Mouse (Mus musculus): ENCODE data around the gene Rusc2. TPM values are rescaled to one million over a fixed set of nuclear protein-coding genes. Genes with fewer than 3 reads are reported as not detected.
A peak's percentile ranks its signal among the peaks of the same experiment; 100 is the strongest.

Gene Rusc2
- polyA plus RNA-seq, 1 experiment from 2014 or later = 37.6 TPM

DNA sequence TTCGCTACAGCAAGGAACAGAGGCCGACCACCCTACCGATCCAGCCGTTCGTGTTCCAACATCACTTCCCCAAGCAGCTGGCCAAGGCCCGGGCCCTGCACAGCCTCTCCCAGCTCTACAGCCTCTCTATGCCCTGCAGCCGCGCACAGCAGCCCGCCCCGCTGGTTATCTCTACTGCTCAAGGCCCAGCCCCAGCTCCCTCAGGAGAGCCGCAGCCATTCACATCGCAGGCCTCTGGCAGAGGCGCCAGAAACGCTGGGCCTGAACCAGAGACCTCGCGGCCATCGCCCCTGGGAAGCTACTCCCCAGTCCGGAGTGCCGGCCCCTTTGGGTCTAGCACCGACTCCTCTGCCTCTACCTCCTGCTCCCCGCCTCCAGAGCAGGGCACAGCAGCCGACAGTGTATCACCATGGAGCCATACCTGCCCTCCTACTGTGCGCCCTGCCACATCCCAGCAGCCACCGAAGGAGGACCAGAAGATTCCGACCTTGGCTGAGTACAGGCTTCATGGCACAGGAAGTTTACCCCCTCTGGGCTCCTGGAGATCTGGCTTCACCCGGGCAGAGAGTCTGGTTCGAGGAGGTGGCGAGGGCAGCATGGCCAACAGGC lies 40.0 kb downstream of the Rusc2 start:
- Histone ChIP-seq H3K27me3 (peaks cover 34% of the 10 kb centered on the region), H3K9me3 (no peaks in the 10 kb centered on the region), H3K4me1 (peaks cover 15% of the 10 kb centered on the region), H3K4me2 (no peak overlapping the region), H3K27ac (no peak overlapping the region), H3K9ac (no peak overlapping the region; the same call in 1 of the 2 replicates), H3K4me3 (replicated peaks) (no peak overlapping the region), H3K36me3 (replicated peaks) (peaks cover 62% of the 10 kb centered on the region)
- WGBS = 80% methylated on average over 28 of the region's 28 CpGs
- no peak for ATAC-seq (ENCODE audit: low FRiP score)

DNA sequence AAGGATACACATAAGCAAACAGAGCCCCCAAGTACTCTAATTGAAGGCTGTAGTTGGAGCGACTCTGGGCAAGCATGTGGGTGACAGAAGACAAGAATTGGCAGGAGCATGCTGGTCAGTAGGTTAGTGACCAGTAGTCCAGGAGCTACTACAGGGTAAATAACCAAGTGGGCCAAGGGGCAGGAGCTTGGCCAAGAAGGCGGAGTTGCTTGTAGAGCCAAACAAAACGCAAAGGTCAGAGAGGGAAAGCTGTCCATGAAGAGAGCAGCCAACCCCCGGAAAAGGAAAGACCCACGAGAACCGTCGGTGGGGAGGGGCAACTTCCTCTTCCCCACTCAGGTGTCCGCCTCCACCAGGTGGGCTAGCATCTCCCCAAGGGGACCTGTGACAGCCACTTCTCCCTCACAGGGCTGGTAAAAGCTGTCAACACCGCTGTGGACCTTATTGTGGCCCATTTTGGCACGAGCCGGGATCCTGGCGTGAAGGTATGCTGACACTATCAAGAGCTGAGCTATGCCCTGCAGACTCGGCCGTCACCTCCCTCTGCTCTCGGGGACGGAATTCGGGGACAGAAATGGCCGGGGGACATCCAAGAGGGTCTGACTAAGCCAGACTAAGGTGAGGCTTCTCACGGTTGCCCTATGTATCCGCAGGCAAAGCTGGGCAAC lies 41.6 kb downstream of the Rusc2 start:
- peaks cover 57% of the 10 kb centered on the region for H3K36me3 ChIP-seq (replicated peaks)

DNA sequence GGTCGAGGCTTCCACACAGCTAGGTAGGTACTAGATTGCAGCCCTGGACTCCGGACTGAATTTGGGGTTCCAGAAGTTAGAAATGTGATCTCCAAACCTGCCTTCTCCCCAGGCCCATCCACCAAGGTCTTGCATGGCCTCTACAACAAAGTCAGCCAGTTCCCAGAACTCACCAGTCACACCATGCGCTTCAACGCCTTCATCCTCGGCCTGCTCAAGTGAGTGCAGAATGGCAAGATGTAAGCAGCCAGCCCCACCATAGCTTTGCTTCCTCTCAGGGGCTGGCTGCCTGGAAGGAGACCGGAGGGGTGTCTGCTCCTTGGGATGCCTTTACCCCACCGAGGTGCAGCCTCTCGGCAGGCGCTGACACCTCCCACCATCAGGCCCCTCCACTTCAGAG lies 42.3 kb downstream of the Rusc2 start:
- H3K9ac ChIP-seq = no peak overlapping the region
- WGBS = 86% methylated on average over 9 of the region's 9 CpGs
- no peak overlapping the region for H3K4me2 ChIP-seq
- H3K36me3 ChIP-seq (replicated peaks) = peaks cover 57% of the 10 kb centered on the region
- peaks cover 57% of the 10 kb centered on the region for H3K27me3 ChIP-seq
- H3K4me1 ChIP-seq = peaks cover 37% of the 10 kb centered on the region
- H3K4me3 ChIP-seq (replicated peaks) = no peak overlapping the region
- H3K9me3 ChIP-seq = no peaks in the 10 kb centered on the region
- no peak for ATAC-seq (ENCODE audit: low FRiP score)
- H3K27ac ChIP-seq = no peak overlapping the region

More for the DNA sequence above, 41.6 kb downstream of the Rusc2 start:
- H3K4me3 ChIP-seq (replicated peaks) = no peak overlapping the region
- no peaks in the 10 kb centered on the region for H3K9me3 ChIP-seq
- H3K9ac ChIP-seq = no peak overlapping the region
- H3K27ac ChIP-seq = no peak overlapping the region
- WGBS = 94% methylated on average over 20 of the region's 20 CpGs
- peaks cover 30% of the 10 kb centered on the region for H3K4me1 ChIP-seq
- H3K27me3 ChIP-seq = peaks cover 51% of the 10 kb centered on the region
- H3K4me2 ChIP-seq = no peak overlapping the region
- ATAC-seq (ENCODE audit: low FRiP score) = no peak

DNA sequence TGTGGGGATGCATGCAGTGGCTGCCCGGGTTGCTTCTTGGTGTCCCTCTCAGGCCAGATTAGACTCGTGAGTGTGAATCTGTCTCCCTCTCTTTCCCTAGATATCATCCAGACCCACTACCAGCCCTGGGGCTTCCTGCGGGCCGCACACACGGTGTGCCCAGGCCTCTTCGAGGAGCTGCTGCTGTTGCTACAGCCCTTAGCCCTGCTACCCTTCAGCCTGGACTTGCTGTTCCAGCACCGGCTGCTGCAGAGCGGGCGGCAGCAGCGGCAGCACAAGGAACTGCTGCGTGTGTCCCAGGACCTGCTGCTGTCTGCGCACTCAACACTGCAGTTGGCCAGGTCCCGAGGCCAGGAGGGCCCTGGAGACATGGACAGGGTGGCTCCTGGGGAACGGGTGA lies 43.4 kb downstream of the Rusc2 start:
- H3K4me3 ChIP-seq (replicated peaks) = peak overlapping the region; percentile 10; the same call in 1 of the 2 replicates
- 0 out of 2 replicates have a peak overlapping the region, but pooled peaks have one; percentile 9 for H3K9ac ChIP-seq
- H3K27ac ChIP-seq = no peak overlapping the region
- H3K36me3 ChIP-seq (replicated peaks) = peaks cover 57% of the 10 kb centered on the region
- ATAC-seq (ENCODE audit: low FRiP score) = no peak
- H3K27me3 ChIP-seq = peaks cover 61% of the 10 kb centered on the region
- H3K4me2 ChIP-seq = peak overlapping the region; percentile 20
- H3K9me3 ChIP-seq = no peaks in the 10 kb centered on the region
- peaks cover 38% of the 10 kb centered on the region for H3K4me1 ChIP-seq
- 23% methylated on average over 14 of the region's 14 CpGs for WGBS

DNA sequence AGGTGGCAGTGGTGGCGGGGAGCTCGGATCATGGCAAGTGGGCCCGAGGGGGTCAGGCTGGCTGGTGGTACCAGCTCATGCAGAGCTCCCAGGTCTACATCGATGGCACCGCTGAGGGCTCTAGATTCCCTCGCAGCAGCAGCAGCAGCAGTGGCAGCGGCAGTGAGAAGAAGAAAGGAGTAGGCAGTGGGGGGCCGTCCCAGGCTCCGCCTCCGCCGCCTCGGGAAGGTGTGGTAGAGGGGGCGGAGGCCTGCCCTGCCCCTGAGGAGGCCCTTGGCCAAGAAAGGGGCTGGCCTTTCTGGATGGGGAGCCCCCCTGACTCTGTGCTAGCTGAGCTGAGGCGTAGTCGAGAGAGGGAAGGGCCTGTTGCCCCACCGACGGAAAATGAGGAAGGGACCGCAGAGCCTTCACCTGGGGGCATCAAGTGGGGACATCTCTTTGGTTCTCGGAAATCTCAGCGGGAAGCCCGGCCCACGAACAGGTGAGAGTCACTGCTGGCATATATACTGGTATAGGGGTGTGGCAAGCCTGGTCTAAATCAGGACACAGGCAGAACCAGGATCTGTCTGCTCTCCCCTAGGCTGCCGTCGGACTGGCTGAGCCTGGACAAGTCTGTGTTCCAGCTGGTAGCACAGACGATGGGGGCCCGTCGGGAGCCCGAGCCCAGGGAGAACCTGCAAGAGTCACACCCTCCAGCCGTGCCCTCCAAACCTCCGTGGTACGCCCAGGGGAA lies 44.0 kb downstream of the Rusc2 start:
- Histone ChIP-seq H3K4me2 (peak overlapping the region; percentile 20), H3K27ac (no peak overlapping the region), H3K4me1 (peaks cover 38% of the 10 kb centered on the region), H3K9ac (no peak overlapping the region), H3K9me3 (no peaks in the 10 kb centered on the region), H3K4me3 (replicated peaks) (peak overlapping the region; percentile 10; the same call in 1 of the 2 replicates), H3K27me3 (peaks cover 66% of the 10 kb centered on the region), H3K36me3 (replicated peaks) (peaks cover 57% of the 10 kb centered on the region)
- ATAC-seq (ENCODE audit: low FRiP score) = 0 out of 2 replicates have a peak, but pooled peaks have one; percentile 40
- 20% methylated on average over 31 of the region's 31 CpGs for WGBS

DNA sequence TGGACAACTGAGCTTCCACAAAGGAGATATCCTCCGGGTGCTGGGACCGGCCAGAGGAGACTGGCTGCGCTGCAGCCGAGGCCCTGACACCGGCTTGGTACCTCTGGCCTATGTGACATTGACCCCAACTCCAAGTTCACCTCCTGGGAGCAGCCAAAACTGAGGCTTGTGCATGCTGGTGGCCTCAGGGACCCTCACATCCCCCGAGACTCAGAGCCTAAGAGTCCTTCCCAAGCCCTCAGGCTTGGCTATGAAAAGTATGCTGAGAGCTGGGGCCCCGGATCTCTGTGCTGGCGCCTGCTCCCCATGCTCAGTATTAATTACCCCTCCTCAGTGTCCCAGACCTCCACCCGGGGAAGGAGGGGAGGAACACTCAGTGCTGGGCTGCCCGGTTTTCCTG lies 44.7 kb downstream of the Rusc2 start:
- no peak overlapping the region for H3K4me3 ChIP-seq (replicated peaks)
- no peak for ATAC-seq (ENCODE audit: low FRiP score)
- H3K4me1 ChIP-seq = peaks cover 38% of the 10 kb centered on the region
- H3K36me3 ChIP-seq (replicated peaks) = peaks cover 53% of the 10 kb centered on the region
- no peak overlapping the region for H3K4me2 ChIP-seq
- no peak overlapping the region for H3K27ac ChIP-seq
- WGBS = 41% methylated on average over 10 of the region's 10 CpGs
- H3K9me3 ChIP-seq = no peaks in the 10 kb centered on the region
- H3K9ac ChIP-seq = no peak overlapping the region
- peaks cover 68% of the 10 kb centered on the region for H3K27me3 ChIP-seq

DNA sequence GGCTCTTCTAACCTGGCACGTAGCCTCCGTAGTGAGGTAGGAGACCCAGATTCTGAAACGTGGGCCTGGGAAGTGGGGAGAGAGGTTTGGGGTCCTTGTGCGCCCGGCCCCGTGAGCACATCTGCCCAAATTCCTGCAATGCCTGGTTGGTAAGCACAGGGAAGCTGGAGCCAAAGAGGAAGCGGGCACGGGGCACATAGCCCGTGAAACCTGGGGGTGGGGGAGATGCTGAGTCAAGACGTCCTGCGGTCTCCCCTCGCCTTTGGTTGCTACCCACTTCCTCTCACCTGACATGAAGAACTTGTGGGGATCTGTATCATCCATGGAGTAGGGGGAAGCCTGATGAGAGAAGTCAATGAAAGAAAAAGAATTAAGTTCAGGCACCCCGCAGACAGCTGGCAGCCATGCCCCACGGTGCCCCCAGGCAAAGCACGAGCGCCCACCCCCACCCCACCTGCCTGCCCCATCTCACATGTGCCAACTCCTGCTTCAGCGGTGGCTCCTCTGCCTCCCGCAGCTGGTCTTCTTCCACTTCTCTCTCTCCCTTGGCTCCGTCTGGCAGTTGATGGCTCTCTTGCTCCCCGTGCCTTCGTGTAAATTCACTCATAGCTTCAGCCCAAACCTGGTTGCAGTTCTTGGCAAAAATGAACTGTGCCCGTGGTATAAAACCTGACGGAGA lies 45.9 kb downstream of the Rusc2 start:
- WGBS = 24% methylated on average over 23 of the region's 23 CpGs
- 0 out of 2 replicates have a peak overlapping the region, but pooled peaks have one; percentile 5 for H3K4me3 ChIP-seq (replicated peaks)
- no peak overlapping the region for H3K9ac ChIP-seq
- no peak overlapping the region for H3K27ac ChIP-seq
- no peak for ATAC-seq (ENCODE audit: low FRiP score)
- H3K4me2 ChIP-seq = peak overlapping the region; percentile 10; the same call in 1 of the 2 replicates
- H3K9me3 ChIP-seq = no peaks in the 10 kb centered on the region
- H3K4me1 ChIP-seq = peaks cover 40% of the 10 kb centered on the region
- H3K36me3 ChIP-seq (replicated peaks) = peaks cover 42% of the 10 kb centered on the region
- peaks cover 68% of the 10 kb centered on the region for H3K27me3 ChIP-seq

DNA sequence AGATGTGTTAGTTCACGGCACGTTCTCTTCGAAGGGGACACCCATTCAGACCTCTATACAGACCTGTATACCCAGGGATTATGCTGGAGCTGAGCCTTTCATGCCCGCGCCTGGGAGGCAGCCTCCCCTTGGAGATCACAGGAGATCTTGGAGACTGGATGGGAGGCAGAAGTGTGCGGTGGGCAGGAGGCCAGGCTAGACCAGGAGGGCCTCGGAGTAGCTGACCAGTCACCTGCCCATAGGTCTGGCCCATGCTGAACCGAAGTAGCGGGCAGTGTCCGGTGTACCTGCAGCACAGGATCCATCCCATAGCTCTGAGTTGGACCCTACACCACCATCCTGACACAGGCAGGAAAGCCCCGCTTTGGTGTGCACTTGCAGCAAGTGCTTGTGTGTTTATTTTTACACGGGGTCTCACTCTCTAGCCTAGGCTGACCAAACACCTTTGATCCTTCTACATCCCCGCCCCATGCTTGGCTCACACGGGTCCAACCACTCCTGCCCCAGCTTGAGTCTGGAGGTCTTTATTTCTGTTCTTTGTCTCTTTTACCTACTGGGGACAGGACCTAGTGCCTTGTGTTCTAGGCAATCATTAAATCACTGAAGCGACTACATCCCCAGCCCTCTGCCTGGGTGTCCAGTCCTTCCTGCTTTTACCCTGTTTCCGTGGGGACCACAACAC lies 46.5 kb downstream of the Rusc2 start:
- Histone ChIP-seq H3K27ac (no peak overlapping the region), H3K4me1 (peaks cover 40% of the 10 kb centered on the region), H3K4me2 (no peak overlapping the region), H3K36me3 (replicated peaks) (peaks cover 35% of the 10 kb centered on the region), H3K4me3 (replicated peaks) (no peak overlapping the region), H3K9ac (peak overlapping the region; percentile 36; the same call in 1 of the 2 replicates), H3K9me3 (no peaks in the 10 kb centered on the region), H3K27me3 (peaks cover 68% of the 10 kb centered on the region)
- WGBS = 28% methylated on average over 16 of the region's 16 CpGs
- ATAC-seq (ENCODE audit: low FRiP score) = no peak

DNA sequence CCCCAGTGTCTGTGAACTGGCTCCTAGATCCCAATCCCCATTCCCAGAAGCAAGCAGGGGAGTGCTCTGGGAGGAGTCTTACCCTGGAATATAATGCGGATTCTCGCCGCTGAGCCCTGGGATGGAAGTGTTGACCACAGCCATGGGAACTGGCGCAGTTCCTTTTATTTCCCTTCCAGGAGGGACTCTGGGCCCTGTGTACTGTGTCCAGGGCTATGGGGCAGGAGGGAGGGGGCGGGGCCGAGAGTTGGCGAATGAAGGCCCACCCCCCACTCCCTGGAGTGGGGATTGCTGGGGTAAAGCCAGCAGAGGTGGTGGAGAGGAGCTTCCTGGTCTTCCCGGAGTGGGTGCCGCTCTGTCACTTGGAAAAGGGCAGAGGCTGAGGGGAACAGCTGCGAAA lies 47.2 kb downstream of the Rusc2 start, which contains the start of gene Fam166b:
Gene Fam166b, minus strand, starts transcription at position 189 of the 400 bp plus-strand sequence.
- 6% methylated on average over 10 of the region's 10 CpGs for WGBS
- no peak within 1 kb of the TSS for H3K4me3 ChIP-seq (replicated peaks)
- H3K4me1 ChIP-seq = peaks cover 40% of the 10 kb centered on the region
- no peak within 1 kb of the TSS for H3K27ac ChIP-seq
- peak within 1 kb of the TSS; percentile 36; the same call in 1 of the 2 replicates for H3K9ac ChIP-seq
- H3K9me3 ChIP-seq = no peaks in the 10 kb centered on the region
- no peak within 1 kb of the TSS; the same call in 1 of the 2 replicates for H3K4me2 ChIP-seq
- H3K27me3 ChIP-seq = peaks cover 62% of the 10 kb centered on the region
- peaks cover 29% of the 10 kb centered on the region for H3K36me3 ChIP-seq (replicated peaks)
- no peak for ATAC-seq (ENCODE audit: low FRiP score)

DNA sequence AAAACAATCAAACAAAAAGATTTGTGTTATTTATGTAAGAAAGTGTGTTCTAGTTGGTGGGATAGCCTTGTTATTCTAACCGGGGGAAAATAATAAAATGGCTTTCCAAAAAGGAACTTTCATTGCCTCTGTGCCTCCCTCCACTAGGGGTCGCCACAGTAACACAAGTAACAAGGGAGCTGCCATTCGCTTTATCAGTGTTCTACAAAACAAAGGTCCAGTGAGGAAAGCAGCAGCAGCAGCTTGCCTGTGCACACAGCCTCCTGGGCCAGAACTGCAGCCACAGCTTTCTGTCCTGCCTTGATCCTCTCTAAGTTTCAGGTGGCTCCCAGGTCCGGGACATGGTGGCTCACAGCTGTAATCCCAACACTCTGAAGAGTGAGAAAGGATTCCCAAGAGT lies 49.9 kb downstream of the Rusc2 start:
- 4% methylated on average over 4 of the region's 4 CpGs for WGBS
- Histone ChIP-seq H3K4me3 (replicated peaks) (no peak overlapping the region), H3K4me1 (peaks cover 25% of the 10 kb centered on the region), H3K9ac (no peak overlapping the region), H3K27me3 (peaks cover 35% of the 10 kb centered on the region), H3K36me3 (replicated peaks) (peaks cover 1% of the 10 kb centered on the region; the same call in 1 of the 2 replicates), H3K9me3 (no peaks in the 10 kb centered on the region), H3K27ac (peak overlapping the region; percentile 89), H3K4me2 (no peak overlapping the region)
- peak; percentile 57; the same call in 1 of the 2 replicates for ATAC-seq (ENCODE audit: low FRiP score)

DNA sequence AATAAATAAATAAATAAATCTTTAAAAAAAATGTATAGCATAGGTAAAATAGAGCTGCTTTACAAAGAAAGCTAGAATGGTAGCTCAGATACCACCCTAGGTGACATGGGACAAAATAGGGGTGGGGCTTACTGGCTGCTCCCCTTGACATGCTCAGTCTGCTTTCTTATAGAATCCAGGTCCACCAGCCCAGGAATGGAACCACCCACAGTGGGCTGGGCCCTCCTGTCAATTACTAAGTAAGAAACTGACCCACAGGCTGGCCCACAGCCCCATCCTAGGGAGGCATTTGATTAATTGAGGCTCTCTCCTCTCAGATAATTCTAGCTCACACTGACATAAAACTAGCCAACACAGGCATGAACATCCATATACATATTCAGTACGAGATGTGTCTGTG lies 51.1 kb downstream of the Rusc2 start:
- peaks cover 16% of the 10 kb centered on the region for H3K4me1 ChIP-seq
- H3K27ac ChIP-seq = no peak overlapping the region
- no peaks in the 10 kb centered on the region for H3K36me3 ChIP-seq (replicated peaks)
- no peak overlapping the region for H3K4me2 ChIP-seq
- peaks cover 23% of the 10 kb centered on the region for H3K27me3 ChIP-seq
- no peak overlapping the region for H3K9ac ChIP-seq
- no peak overlapping the region for H3K4me3 ChIP-seq (replicated peaks)
- no peak for ATAC-seq (ENCODE audit: low FRiP score)
- no peaks in the 10 kb centered on the region for H3K9me3 ChIP-seq
- WGBS = 88% methylated on average over 1 of the region's 1 CpGs

Measured in forebrain, embryonic 12.5 days (tissue).